Mouse (Mus musculus): ENCODE results near the gene Cfap77.
A peak's percentile ranks its signal among the peaks of the same experiment; 100 is the strongest.

Cfap77 gene

DNA sequence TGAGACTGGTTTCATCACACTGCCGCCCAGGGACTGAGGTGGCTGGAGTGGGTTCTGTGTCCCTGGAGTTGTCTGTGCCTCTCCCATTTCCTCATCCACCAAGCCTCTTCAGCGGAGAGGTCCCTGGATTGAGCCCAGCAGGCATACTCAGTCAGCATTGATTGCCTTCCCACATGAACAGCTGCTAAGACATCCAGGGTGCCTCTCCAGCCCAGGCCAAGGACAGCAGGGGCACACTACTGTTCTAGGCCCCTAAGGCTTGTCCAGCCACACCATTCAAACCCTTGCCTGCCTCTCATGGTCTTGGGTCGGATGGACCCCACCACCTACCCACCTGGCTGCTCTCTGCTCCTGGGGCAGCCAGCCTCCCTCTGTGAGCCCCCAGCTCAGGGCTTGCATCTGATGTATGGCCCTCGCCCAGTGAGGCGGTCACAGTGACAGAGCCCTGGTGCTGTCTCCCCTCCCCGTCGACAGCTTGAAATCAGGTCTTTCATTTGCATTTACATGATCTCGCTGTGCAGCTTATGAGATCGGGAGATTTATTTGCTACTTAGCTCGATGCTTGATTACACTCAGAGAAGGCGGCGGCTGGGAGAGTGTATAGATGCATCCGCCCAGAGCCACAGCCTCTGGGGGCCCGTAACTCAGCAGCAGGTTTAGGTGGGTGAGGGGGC lies 57.6 kb downstream of the Cfap77 start:
- no peak for DNase-seq (ENCODE audit: extremely low spot score)

DNA sequence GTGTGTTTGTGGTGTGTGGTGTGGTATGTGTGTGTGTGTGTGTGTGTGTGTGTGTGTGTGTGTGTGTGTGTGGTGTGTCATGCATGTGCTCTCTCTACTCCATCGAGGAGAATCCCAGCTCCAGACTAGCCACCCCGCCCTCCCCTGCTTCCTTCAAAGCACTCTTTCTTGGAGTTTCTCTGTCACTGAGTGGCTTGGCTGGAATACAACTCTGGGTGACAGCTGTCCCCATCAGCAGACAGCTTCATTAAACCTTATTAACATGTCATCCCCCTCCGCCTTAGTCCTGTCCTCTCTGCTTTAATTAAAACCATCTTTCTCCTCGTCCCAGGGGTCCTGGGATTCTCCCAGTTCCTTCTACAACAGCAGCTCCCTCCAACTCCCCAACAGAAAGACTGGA lies 59.4 kb downstream of the Cfap77 start:
- DNase-seq (ENCODE audit: extremely low spot score), result no peak

DNA sequence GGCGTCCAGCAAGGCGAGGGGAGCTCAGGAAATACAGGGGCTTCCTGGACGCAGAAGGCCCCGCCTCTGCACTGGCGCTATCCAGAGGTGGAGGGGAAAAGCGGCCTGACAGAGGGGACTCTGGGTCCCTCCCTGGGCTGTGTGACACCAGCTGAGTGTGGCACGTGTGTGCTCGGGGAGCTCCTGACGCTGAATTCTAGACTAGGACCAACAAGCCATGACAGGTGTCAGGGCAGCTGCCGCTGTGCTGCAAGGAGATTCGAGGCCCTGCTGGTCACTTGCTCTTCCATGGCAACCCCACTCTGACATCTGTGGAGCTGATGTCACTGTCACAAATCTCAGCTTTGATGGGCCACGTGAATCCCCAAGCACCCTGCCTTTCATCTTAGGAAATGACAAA lies 60.9 kb downstream of the Cfap77 start:
- no peak for DNase-seq (ENCODE audit: extremely low spot score)

DNA sequence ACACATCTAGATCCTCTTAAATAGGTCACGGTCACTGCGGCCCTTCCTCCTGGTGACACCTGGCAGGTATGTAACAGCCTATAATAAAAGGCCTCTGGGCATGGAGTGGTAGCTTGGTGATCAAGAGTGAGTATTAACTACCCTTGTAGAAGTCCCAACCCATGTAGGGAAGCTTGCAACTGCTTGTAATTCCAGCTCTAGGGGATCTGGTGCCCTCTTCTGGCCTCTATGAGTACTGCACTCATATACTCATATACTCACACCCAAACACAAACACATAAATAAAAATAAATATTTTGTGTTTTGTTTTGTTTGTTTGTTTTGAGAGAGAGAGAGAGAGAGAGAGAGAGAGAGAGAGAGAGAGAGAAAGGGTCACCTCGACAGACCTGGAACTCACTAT lies 66.1 kb downstream of the Cfap77 start:
- no peak for DNase-seq (ENCODE audit: extremely low spot score)

DNA sequence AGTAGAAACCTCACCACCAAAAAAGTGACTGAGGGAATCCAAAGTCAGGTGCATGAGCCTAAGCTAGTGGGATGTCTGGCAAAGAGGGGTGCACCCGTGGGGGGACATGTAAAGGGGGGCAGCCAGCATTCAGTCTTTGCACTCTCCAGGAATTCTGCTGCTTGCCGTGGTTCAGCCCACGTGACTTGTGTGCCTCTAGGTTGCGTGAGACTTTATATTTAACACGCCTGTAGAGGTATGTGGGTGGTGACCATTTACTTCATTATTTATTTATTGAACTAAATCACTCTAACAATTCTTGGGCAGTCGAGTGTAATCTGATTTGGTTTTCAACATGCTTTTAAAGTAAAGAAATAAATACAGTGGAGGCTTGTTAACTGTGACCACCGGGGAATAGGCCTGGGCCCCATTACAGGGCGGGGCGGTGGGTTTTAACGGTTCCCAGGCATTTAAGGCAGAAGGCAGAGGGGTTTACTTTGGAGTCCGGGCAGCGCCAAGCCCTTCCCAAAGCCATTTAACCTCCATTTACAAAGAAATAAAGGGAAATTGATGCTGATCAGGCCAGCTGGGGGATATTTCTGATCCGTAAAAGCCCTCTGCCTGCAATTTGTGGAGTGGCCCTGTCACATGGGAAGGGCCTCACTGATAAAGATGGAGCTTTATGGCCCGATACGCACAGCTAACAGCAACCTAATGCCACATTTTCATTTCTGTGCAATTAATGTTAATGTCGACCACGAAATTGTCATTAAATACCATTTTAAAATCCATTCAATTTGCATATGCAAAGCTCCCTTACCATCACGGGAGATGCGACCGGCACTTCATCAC lies 74.6 kb downstream of the Cfap77 start:
- DNase-seq (ENCODE audit: extremely low spot score), result no peak

DNA sequence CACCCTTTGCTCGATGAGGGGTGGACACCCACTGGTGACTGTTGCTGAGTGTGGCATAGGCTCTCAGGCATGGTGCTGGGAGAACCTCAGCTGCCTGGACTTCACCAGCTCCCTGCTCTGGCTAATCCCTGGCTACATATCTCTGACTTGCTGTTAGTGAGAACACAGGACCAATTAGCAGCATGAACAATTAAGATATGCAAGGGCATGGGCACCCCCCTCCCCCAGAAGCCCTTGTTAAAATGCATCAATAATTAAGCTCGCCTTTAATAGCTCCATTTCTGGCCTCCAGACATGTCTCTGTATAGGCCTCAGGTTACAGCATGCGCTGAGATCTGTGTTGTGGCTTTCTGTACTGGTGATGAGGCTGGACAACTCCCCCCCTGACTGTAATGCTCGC lies 76.4 kb downstream of the Cfap77 start:
- DNase-seq (ENCODE audit: extremely low spot score), result no peak

DNA sequence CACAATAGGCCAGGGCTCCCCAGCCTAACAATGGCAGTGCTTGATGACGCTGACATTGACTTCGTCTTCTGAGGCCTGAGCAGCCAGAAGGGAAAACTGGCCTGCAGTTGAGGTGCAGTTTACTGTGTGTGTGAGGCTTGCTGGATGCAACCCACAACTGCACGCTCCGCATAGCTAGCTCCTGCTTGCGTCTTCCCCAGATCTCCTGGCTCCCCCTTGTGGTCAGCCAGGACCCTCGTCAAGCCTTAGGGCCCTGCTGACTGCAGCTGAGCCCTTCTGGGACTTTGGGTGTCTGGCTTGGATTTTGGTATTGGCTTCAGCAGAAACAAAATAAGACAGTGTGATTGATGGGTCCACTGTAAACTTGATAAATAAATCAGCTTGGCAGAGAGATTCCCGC lies 78.2 kb downstream of the Cfap77 start:
- peak; percentile 71 for DNase-seq (ENCODE audit: extremely low spot score)

DNA sequence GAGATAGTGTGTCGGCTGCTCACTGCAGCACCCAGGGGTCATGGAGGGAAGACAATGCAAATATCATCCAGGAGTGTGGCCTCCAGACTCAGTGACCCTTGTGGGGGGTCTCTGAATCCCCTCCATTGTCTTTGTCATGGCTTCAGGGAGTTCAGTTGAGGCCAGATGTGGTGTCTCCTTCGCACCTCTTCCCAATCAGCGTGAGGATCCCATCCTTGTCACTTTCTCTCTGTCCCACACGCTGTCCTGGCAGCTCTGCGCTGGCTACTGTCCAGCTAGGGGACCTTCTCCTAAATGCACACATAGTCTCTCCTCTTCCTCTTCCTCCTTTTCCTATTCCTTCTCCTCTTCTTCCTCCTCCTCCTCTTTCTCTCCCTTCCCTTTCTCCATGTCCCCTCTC lies 79.3 kb downstream of the Cfap77 start:
- DNase-seq (ENCODE audit: extremely low spot score), result no peak

DNA sequence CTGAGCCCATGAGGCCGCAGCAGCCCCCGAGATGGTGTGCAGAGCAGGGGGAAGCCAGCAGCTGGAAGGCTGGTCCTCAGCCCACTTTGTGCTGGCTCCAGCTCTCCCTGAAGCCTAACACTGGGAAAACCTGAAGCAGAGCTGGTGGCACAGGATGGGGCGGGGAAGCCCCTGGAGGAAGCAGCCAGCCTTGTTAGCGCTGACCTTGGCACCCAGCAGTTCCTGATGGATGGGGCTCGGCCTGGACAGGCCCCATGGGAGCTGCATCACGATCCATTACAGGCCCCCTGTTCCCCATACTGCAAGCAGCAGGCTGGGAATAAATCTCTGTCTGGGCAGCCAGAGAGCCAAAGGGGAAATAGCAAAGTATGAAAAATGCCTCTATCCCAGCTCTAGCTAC lies 80.3 kb downstream of the Cfap77 start:
- DNase-seq (ENCODE audit: extremely low spot score), result peak; percentile 29

DNA sequence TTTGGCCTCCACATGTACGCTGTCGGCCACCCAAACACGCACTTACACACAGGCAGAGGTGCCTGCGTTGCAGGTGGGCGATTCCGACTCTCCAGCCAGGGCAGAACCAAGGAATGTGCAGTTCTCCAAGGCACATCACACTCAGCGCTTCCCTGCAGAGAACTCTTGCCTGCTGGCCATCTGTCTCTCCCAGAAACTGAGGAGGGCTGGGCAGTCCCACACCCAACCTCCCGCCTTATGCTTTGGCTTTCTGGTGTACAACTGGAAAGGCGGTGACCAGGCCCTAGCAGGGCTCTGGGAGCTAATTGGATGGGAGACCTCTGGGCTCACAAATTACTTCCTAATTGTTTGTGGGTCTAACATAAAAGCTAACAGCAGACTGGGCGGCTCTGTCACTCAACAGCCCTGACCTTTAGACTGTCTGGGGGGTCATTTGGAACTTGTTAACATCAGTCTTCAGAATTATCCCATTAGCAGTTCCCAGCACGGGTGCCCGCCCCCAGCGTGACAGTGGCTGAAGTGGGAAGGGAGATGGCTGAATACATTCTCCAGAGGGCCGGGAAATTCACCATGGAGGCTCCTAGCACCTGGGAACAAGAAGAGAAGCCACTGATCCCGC lies 80.9 kb downstream of the Cfap77 start:
- peak; percentile 40 for DNase-seq (ENCODE audit: extremely low spot score)

DNA sequence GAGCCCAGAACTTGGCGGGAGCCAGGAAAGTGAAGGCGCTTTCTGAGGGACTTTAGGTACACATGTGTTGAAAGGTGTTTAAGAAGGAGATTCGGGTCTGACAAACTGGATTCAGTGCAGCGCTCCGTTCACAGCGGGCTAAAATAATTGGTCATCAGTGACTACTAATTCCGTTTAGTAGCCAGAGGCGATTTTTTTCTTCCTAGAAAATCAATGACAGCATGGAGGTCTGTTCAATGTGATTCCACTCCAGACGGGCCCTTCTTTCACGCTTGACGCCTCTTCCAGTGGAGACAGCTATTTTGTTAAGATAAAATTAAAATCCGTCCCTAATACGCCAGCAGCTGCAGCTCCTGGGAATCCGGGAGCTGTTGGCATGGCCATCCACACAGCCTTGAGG lies 84.4 kb downstream of the Cfap77 start:
- no peak for DNase-seq (ENCODE audit: extremely low spot score)

DNA sequence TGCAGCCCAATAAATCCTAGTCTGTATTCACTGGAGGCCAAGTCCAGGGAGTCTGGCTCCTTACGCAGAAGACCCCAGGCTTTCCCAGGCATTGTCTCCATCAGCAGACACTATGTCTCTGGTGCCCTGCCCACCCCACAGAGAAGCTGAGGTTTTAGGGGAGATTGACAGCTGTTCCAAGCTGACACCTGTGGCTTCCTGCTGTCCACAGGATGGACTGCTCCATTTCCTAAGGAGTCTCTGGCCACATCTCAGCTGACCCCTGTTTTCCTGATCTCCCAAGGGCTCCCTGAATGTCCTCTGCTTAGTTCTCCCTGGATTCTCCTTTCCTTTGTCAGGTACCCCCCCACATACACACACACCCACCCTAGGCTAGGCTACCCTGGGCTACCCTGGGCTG lies 86.6 kb downstream of the Cfap77 start:
- DNase-seq (ENCODE audit: extremely low spot score), result no peak

DNA sequence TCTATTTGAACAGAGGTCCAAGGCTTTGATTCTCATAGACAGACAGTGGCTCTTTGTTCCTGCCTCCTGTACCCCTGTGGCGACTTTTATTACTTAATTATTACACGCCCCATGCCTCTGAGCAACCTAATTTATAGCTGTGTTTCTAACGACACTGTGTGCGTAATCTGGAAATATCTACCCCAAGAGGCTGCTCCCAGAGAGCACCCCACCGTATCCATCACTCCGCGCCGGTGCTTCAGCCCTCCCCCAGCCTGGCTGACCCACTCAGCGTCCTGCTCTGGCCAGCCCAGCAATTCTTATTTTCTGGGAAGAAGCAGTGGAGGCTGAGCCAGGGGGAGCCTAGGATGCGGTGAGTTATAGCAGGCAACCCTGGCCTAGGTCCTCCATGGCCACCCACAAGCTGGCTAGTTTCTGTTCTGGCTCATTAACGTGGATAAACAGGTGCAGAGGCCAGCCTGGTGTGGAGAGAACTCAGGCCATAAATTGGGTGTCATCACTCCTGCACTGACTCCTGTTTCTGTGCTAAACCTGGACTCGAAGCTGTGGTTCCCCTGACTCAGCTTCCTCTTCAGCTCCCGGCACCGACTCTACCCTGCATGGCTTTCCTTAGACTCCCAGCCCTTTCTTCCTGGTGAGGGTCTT lies 88.6 kb downstream of the Cfap77 start:
- no peak for DNase-seq (ENCODE audit: extremely low spot score)

DNA sequence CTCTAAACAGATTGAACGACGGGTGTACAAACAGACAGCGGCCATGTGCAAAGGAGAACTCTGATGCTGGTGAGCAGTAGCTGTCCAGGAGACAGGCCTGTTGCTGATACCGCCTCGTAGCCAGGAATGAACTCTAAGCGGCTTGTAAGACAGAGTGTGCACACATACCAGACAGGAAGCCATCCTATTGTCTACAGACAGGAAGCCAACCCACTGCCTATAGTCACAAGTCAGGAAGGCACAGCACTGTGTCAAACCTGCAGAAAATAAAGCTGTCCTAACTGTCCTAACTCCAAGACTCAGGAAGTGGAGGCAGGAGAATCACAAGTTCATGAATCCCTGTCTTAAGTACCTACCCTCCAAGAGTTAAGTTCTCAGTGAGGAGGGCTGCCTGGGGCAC lies 91.3 kb downstream of the Cfap77 start:
- no peak for DNase-seq (ENCODE audit: extremely low spot score)

DNA sequence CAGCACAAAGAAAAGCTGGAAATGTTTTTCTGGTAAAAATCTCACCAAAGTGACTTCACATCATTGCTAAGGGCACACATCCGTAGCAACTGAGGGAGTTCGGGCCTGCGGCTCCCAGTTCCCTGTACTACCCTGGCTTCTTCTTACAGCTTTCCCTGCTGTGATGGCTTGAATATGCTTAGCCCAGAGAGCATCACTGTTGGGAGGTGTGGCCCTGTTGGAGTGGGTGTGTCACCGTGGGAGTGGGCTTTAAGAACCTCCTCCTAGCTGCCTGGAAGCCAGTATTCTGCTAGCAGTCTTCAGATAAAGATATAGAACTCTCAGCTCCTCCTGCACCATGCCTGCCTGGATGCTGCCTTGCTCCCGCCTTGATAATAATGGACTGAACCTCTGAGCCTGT lies 93.2 kb downstream of the Cfap77 start:
- DNase-seq (ENCODE audit: extremely low spot score), result no peak

DNA sequence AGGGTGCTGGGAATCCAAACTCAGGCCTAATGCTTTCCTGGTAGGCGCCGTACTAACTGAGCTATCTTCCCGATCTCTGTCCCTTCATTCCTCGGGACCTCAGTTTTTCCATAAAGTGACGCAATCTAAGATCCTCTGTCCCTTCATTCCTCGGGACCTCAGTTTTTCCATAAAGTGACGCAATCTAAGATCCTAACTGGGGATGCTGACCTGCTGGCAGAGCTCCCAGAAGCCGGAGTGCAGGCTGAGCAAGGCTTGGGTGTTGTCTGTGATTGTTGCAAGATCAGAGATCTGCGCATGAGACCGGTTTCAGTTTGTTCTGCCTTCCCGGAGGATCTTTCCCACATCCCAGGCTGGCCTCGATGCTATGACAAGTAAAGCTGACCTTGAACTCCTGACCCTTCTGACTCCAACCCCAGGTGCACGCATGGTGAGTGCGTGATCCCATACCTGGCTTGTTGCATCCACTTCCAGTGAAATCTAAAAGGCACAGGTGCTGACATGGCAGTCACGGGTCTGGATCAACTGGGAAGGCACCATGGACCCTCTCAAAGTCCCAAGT lies 93.8 kb downstream of the Cfap77 start:
- no peak for DNase-seq (ENCODE audit: extremely low spot score)

DNA sequence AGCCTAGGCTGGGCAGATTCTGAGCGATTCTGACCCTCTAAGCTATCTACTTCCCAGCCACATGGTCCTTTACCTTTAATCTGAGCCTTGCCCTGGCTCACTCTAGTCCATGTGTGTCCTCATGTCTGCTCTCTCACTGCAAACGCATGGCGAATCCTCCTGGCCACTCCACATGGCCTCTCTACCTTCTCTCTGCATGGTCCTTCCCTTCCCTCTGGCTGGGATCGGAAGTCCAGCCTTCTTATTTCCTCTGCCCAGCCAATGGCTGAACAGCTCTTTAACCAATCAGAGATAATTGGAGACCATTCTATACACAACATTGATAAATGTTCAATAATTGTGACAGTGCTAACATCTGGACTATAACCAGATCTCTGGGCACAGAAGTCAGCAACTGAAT lies 98.0 kb downstream of the Cfap77 start:
- no peak for DNase-seq (ENCODE audit: extremely low spot score)

DNA sequence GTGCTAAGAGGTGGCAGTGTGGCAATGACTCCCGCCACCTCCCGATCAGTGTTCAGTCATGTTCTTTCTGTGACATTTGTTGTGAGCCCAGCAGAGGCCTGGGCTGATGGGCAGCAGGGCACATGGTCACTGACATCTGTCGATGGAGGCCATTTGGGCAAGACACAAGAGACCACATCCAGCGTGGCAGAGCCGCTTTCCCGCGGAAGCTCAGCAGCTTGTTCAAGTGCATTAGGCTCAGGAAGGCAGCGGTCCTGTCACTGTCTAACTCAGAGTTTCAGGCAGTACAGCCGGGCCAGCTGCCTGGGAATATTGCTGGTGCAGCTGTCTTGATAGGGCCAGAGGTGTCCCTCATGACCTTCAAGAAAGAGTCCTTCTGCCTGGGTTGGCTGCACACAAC lies 100.3 kb downstream of the Cfap77 start:
- no peak for DNase-seq (ENCODE audit: extremely low spot score)

DNA sequence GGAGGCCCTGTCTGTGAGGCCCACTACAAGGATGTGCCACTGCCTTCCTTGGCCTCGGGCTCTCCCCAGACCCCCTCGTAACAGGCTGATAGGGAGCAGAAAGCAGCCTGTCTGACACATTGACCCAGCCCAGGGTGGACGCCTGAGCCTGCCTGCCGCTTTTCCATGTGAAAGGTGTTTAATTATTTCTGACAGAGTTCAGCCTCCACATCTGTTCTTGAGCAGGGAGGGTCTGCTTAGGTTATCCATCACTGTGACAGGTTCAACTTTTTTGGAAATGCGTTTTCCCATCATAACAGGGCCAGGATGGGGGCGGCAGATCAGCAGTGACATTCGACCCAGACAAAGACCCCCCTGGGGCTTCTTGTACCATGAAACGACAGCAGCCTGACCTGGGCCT lies 101.9 kb downstream of the Cfap77 start:
- DNase-seq (ENCODE audit: extremely low spot score), result peak; percentile 42

DNA sequence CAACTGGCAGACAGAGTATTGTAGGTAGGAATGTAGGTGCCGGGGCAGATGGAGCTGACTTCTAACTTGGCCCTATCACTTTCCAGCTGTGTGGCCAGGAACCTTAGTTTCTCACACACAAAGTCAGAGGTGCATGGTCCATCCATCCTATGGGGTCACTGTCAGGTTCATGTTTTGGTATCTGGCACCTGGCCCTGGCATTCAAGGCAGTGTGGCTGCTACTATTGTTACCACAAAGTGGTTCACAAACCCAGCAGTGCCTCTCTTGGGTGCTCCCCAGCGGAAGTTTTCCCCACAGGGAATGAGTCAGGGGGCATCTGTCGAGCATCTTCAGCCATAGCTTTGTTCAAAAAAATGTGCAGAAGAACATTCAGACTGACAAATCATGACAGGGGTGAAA lies 108.6 kb downstream of the Cfap77 start:
- DNase-seq (ENCODE audit: extremely low spot score), result no peak

DNA sequence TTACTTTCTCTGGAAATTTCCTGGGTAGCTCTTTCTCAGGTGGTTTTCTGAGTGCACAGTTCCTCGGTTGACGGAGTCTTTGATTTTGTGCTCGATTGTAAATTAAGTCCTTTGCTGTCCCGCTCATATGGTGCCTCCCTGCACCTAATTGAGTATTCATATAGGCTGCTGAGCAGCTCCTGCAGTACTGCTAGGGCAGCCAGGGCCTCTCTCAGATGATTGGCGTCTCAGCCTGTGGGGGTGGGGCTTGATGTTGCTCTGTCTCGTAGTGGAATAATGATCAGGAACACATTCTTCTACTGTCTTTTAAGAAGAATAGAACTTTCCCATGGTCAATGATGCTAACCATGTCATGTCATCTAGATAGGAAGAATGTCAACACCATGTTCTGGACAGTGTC lies 109.5 kb downstream of the Cfap77 start:
- DNase-seq (ENCODE audit: extremely low spot score), result no peak
